Mouse (Mus musculus) heart, adult 2 months (tissue): Measurements from ENCODE around the gene Gm47959.

ENCODE experiments used
- CTCF ChIP-seq: fragments of 200-600 bp; IDR thresholded peaks from 2 replicates; pipeline ENCODE4 v1.8.1; 2022; ENCODE audit warnings: antibody characterized with exemption, mild to moderate bottlenecking, moderate library complexity
- EP300 ChIP-seq: fragments of 200-500 bp; IDR thresholded peaks from 2 replicates; pipeline ENCODE4 v1.6.1; 2011; ENCODE audit warnings: low read depth, low read length, control low read depth; ENCODE audit not compliant: insufficient read depth
- POLR2A ChIP-seq: fragments of 200-500 bp; IDR thresholded peaks from 2 replicates; pipeline ENCODE4 v1.6.1; 2011; ENCODE audit warnings: mild to moderate bottlenecking, low read depth, low read length, control low read depth; ENCODE audit not compliant: insufficient read depth

DNA sequence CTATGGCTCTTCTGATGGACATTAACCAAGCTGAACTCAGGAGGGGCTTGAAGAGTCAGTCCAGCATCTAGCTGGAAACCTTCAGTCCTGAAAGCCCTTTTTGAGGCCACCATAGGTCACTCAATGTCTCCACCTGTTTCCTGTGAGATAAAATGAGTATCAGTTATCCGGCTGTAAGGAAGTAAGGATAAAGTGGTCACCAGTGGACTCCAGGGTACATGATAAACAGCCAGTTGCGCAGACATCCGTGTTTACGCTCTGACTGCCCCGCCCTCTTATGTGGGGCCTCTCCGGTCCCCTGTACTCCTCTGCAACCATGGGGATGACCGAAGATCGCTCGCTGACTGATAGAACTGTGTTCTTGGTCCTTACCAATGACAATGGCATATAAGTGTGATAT, 26.0 kb upstream of the Gm47959 start:
- TF ChIP-seq EP300: no peak
- TF ChIP-seq CTCF: no peak
- TF ChIP-seq POLR2A: no peak
